Comparison of ENCODE assay signal across 23 mouse cellular contexts in genomic region chr17:11901731-11902130, GRCm38 (mm10).
"Had no signal": no experiment of that assay in that cellular context is flagged by ENCODE, and none has a peak within 500 bp of the region (broad histone marks: within the 10 kb centered on the region; RNA-seq: fewer than 3 reads in every experiment).

No protein-coding gene starts in this region.

- H3K27ac ChIP-seq: embryonic facial prominence, embryonic 10.5 days; embryonic facial prominence, embryonic 12.5 days; embryonic facial prominence, embryonic 13.5 days; embryonic facial prominence, embryonic 15.5 days; forebrain, embryonic 10.5 days; forebrain, embryonic 12.5 days; forebrain, embryonic 13.5 days; forebrain, embryonic 15.5 days; gastrocnemius, adult 2 months; heart, embryonic 10.5 days; heart, embryonic 13.5 days had no signal

- H3K4me3 ChIP-seq: embryonic facial prominence, embryonic 10.5 days; embryonic facial prominence, embryonic 12.5 days; embryonic facial prominence, embryonic 13.5 days; embryonic facial prominence, embryonic 15.5 days; erythroblast, embryonic 14.5 days; forebrain, embryonic 10.5 days; forebrain, embryonic 12.5 days; forebrain, embryonic 13.5 days; forebrain, embryonic 15.5 days; gastrocnemius, adult 2 months; heart, embryonic 10.5 days; heart, embryonic 12.5 days; heart, embryonic 13.5 days had no signal

- H3K9ac ChIP-seq: embryonic facial prominence, embryonic 12.5 days; embryonic facial prominence, embryonic 13.5 days; embryonic facial prominence, embryonic 15.5 days; forebrain, embryonic 12.5 days; forebrain, embryonic 13.5 days; forebrain, embryonic 15.5 days; forebrain, postnatal 0 days; heart, embryonic 12.5 days; heart, embryonic 13.5 days had no signal

- H3K4me1 ChIP-seq: embryonic facial prominence, embryonic 10.5 days; embryonic facial prominence, embryonic 12.5 days; embryonic facial prominence, embryonic 13.5 days; embryonic facial prominence, embryonic 15.5 days; forebrain, embryonic 10.5 days; forebrain, embryonic 12.5 days; forebrain, embryonic 13.5 days; heart, embryonic 10.5 days; heart, embryonic 12.5 days; heart, embryonic 13.5 days had no signal

- H3K27me3 ChIP-seq: embryonic facial prominence, embryonic 12.5 days; embryonic facial prominence, embryonic 13.5 days; embryonic facial prominence, embryonic 15.5 days; forebrain, embryonic 12.5 days; forebrain, embryonic 13.5 days; forebrain, embryonic 15.5 days; heart, embryonic 12.5 days; heart, embryonic 13.5 days had no signal

- H3K36me3 ChIP-seq: embryonic facial prominence, embryonic 10.5 days; embryonic facial prominence, embryonic 12.5 days; embryonic facial prominence, embryonic 13.5 days; embryonic facial prominence, embryonic 15.5 days; forebrain, embryonic 10.5 days; forebrain, embryonic 12.5 days; forebrain, embryonic 15.5 days; heart, embryonic 10.5 days; heart, embryonic 12.5 days; heart, embryonic 13.5 days had no signal

- DNase-seq: cerebellum, postnatal 14 days; cerebellum, postnatal 25 days; cerebellum, postnatal 36 days; embryo, embryonic 11 days; forebrain, postnatal 0 days; gastrocnemius, adult 2 months; gastrocnemius, postnatal 10 days; gastrocnemius, postnatal 14 days; gastrocnemius, postnatal 25 days; gastrocnemius, postnatal 36 days; heart, adult 18-20 months had no signal
